Mouse (Mus musculus) erythroblast, embryonic 14.5 days (primary cell): ENCODE data around the gene Itga9.

Source experiments
- GATA1 ChIP-seq: IDR thresholded peaks from 2 replicates; pipeline ENCODE4 v1.6.1; 2012; ENCODE audit warnings: low read length, inconsistent platforms, mixed read lengths
- TAL1 ChIP-seq: IDR thresholded peaks from 3 replicates; pipeline ENCODE4 v1.6.1; 2012; ENCODE audit warnings: low read length, inconsistent platforms, mixed read lengths

GRCm38 (mm10) chr9:118920798-118921515 lies 314.5 kb downstream of the Itga9 start:
- TF ChIP-seq GATA1 (no peak), TAL1 (no peak)
